Mouse (Mus musculus) spleen, adult 2 months (tissue): ENCODE data around the gene Stk40. TPM values are rescaled to one million over a fixed set of nuclear protein-coding genes. Genes with fewer than 3 reads are reported as not detected.

Experiments
- DNase-seq, 2 experiments: peaks; one replicate each; pipeline versions ENCODE4 v3.0.0 to v3.0.0-alpha.2; 2012 to 2021; ENCODE audit warnings: low spot score in 2 of 2, low read depth in 1 of 2
- H3K27ac ChIP-seq: fragments of 200-500 bp; 2 replicates; pipeline ENCODE4 v1.5.1; 2012; ENCODE audit warnings: low read length, inconsistent platforms; ENCODE audit not compliant: insufficient read depth
- H3K27me3 ChIP-seq: fragments of 200-500 bp; 2 replicates; pipeline ENCODE4 v1.6.1; 2012; ENCODE audit warnings: mild to moderate bottlenecking, moderate library complexity, low read length, inconsistent platforms; ENCODE audit not compliant: control insufficient read depth, insufficient read depth
- H3K36me3 ChIP-seq: fragments of 200-500 bp; 2 replicates; pipeline ENCODE4 v1.6.1; 2012; ENCODE audit warnings: mild to moderate bottlenecking, low read length, inconsistent platforms; ENCODE audit not compliant: control insufficient read depth, insufficient read depth
- H3K4me1 ChIP-seq: fragments of 200-500 bp; 2 replicates; pipeline ENCODE4 v1.6.1; 2011; ENCODE audit warnings: inconsistent platforms; ENCODE audit not compliant: control insufficient read depth, insufficient read depth, insufficient read length
- H3K4me3 ChIP-seq: fragments of 200-500 bp; 2 replicates; pipeline ENCODE4 v1.5.1; 2011; ENCODE audit warnings: mild to moderate bottlenecking, inconsistent platforms; ENCODE audit not compliant: insufficient read depth, insufficient read length; ENCODE audit errors: extremely low read depth
- CTCF ChIP-seq: fragments of 200-500 bp; IDR thresholded peaks from 2 replicates; pipeline ENCODE4 v1.5.1; 2011; ENCODE audit warnings: mild to moderate bottlenecking, inconsistent platforms; ENCODE audit not compliant: insufficient read depth, insufficient read length, insufficient replicate concordance; ENCODE audit errors: extremely low read depth
- POLR2A ChIP-seq: fragments of 200-500 bp; IDR thresholded peaks from 2 replicates; pipeline ENCODE4 v1.6.1; 2011; ENCODE audit warnings: low read depth, low read length, inconsistent platforms
- WGBS: fragments of 180-500 bp; shearing (Covaris S2); methylation state at CpG from one replicate; pipeline ENCODE4 v1.1.7; 2018; 5-methylcytosine and 5-hydroxymethylcytosine counted together
- polyA plus RNA-seq: library from polyadenylated mRNA; depleted of rRNA; stranded (reverse); fragments of >200 nt; gene quantifications from 2 replicates; pipeline ENCODE4 v1.2.3, GENCODE M21; 2012

Gene Stk40
- polyA plus RNA-seq, 1 experiment, result 19.4 TPM

DNA sequence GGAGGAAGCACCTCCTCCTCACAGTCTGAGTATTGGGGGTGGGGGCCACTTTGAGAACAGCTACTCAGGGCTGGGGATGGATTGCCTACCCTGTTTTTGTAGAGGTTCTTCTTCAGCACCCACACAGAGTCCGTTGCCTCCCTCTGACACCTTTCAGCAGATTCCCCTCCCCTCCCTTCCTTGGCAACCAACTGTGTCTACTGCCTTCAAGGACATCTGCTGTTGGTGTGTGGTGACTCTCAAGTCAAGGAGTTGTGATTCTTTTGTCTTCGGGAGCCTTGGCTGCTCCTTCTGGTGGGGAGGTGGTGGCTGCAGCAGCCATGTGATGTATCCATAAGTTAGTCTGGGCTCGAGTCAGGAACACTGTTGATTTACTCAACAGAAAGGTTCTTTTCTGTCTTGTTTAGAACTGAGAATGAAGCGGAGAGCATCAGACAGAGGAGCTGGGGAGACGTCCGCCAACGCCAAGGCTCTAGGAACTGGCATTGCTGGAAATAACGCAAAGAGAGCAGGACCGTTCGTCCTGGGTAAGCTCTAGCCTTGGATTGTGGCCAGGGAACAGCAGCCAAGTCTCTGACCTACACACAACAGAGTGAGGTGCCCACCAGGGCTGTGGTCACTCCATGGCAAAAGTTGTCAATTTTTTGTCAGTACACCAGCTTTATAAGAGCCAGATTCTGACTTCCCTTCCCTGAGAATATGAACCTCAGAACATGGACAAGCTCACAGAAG lies 19.7 kb downstream of the Stk40 start:
- no peak overlapping the region for H3K27ac ChIP-seq
- peaks cover 19% of the 10 kb centered on the region for H3K36me3 ChIP-seq
- WGBS, result 88% methylated on average over 10 of the region's 10 CpGs
- no peak overlapping the region for H3K4me3 ChIP-seq
- DNase-seq, result no peak
- TF ChIP-seq POLR2A (no peak), CTCF (no peak)
- no peaks in the 10 kb centered on the region for H3K4me1 ChIP-seq
- H3K27me3 ChIP-seq, result no peaks in the 10 kb centered on the region

DNA sequence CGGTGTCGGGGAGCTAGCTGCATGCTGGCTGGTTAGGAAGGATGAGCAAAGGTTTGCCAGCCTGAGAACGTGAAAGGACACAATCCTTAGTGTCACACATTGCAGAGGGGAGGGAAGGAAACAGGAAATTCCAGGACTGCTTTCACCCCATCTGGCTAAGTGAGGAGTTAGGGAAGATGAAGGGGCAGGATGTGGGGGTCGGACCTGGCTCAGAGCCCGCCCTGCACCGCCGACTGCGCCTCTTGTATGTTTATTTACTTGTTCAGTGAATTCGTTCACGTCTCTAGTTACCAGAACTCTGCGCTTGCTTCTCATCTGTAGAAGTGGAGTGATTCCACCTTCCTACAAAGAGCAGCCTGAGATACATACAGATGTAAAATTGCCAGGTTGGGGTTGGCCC lies 26.7 kb downstream of the Stk40 start:
- Histone ChIP-seq H3K27ac (no peak overlapping the region; the same call in 1 of the 2 replicates), H3K27me3 (no peaks in the 10 kb centered on the region), H3K36me3 (peaks cover 34% of the 10 kb centered on the region), H3K4me1 (no peaks in the 10 kb centered on the region), H3K4me3 (no peak overlapping the region)
- TF ChIP-seq CTCF, result no peak
- TF ChIP-seq POLR2A, result no peak
- 83% methylated on average over 11 of the region's 11 CpGs for WGBS
- no peak for DNase-seq

DNA sequence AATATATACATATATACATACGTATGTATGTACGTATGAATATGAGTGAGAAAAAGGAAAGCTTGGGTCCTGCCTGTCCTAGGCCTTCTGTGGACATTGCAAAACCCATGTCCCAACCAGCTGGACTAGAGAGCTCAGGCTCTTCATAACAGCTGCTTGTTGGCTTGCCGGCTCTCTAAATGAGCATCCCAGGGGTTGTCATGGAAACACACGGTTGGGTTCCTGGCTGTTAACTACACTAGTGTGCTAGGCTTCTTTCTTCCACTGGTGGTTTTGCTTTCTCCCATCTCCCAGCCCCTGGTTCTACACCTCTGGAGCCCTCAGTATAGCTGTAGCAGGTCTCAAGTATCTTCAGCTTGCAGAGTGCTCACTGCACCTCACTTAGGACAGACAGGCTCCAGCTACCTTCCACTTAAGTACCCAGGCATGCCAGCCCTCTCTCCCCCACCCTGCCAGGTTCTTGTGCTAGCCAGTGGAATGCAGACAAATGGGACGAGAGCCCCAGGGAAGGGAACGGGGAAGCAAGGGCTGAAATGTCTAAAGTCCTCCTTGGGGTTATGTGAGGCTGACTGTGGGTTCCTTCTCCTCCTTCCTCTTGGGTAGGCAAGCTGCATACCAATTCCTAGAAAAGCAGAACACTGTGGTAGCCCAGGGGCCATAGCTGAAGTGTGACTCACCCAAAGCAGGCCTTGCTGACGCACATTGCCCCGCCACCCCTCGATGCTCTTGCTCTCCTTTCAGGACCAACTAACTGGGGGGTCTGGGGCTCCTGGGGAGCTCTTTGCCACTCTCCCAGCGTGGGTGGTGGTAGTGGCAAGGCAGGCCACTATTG lies 27.7 kb downstream of the Stk40 start:
- H3K4me3 ChIP-seq, result no peak overlapping the region
- TF ChIP-seq POLR2A (no peak), CTCF (no peak)
- no peak for DNase-seq
- H3K27me3 ChIP-seq, result no peaks in the 10 kb centered on the region
- H3K4me1 ChIP-seq, result no peaks in the 10 kb centered on the region
- 63% methylated on average over 10 of the region's 10 CpGs for WGBS
- peak overlapping the region; percentile 54 for H3K27ac ChIP-seq
- peaks cover 31% of the 10 kb centered on the region for H3K36me3 ChIP-seq

DNA sequence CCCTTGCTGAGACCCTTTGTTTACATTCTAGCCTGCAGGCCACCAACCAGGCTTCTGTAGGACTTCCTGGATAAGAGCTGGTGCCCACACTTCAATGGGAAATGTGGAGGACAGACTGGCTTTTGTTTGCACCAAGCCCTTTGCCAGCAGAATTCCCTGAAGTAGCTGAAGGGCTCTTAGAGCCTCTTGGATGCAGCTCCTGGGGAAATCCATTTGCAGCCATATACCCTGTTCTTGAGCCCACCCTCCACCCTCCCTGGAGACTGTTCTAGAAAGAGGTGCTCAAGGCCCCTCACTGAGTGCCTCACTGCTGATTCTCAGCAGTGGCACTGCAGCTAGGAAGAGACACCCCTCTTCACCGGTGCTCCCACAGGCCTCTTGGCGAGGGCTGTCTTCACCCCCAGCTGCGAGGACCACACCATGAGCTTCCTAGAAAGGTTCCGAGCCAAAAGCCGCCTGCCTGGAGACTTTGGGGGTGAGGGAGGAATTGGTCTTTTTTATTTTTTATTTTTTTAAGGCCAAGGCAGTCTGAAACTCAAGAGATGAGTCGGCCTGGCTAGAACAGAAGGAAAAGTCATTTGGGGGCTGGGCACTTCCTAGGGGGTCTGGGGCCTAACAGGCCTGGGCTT lies 29.0 kb downstream of the Stk40 start:
- H3K4me3 ChIP-seq, result no peak overlapping the region
- 89% methylated on average over 6 of the region's 6 CpGs for WGBS
- TF ChIP-seq CTCF, result no peak
- no peak for TF ChIP-seq POLR2A
- peak overlapping the region; percentile 54; the same call in 1 of the 2 replicates for H3K27ac ChIP-seq
- no peaks in the 10 kb centered on the region for H3K27me3 ChIP-seq
- H3K4me1 ChIP-seq, result no peaks in the 10 kb centered on the region
- no peak for DNase-seq
- H3K36me3 ChIP-seq, result peaks cover 34% of the 10 kb centered on the region

DNA sequence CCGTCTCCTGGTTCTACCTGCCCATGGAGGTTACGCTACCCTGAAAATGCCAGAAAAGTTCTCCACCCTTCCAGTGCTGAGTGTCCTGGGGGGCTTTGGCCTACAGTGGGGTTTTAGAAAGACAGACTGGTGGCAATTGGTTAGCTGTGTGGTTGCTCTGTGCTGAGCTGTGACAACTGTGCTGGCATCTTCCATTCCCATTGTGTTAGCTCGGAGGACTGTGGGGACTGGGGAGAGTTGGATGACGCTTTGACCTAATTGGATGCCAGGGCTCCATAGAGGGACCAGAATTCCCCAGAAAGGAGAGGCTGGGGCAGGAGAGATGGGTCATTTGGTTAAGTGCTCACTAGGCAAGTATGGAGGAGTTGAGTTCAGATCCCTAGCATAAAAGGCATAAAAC lies 30.5 kb downstream of the Stk40 start:
- TF ChIP-seq POLR2A (no peak), CTCF (no peak)
- Histone ChIP-seq H3K36me3 (peaks cover 38% of the 10 kb centered on the region), H3K27ac (no peak overlapping the region), H3K4me3 (no peak overlapping the region), H3K27me3 (no peaks in the 10 kb centered on the region), H3K4me1 (no peaks in the 10 kb centered on the region)
- 96% methylated on average over 4 of the region's 4 CpGs for WGBS
- no peak for DNase-seq

DNA sequence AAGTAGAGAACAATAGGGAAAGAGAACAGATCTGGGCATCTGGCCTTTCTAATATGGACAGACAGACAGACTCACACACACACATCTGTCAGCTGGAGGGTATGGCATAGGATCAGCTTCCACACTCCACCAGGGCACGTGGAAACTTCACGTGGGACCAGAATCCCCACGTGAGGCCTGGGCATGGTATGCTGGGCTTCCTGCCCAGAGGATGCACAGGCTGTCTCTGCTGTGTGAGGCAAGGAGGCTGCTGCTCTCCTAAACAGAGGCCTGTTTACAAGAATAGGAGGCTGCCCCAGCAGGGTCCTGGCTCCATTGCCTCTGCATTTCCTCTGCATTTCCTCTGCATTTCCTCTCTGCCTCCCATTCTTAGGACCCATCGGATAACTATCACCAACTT lies 30.9 kb downstream of the Stk40 start:
- Histone ChIP-seq H3K4me3 (no peak overlapping the region), H3K27me3 (no peaks in the 10 kb centered on the region), H3K27ac (no peak overlapping the region), H3K4me1 (no peaks in the 10 kb centered on the region), H3K36me3 (peaks cover 40% of the 10 kb centered on the region)
- WGBS, result 89% methylated on average over 4 of the region's 4 CpGs
- DNase-seq, result no peak
- TF ChIP-seq CTCF (no peak), POLR2A (no peak)
